Mouse (Mus musculus) ovary, postnatal 14 days (tissue): ENCODE results near the gene Acot3.
"Not testable (repeated sequence)": the region's sequence is repeated elsewhere in the genome, so short reads cannot be mapped to it uniquely, and the experiment has no call there.

Source experiments
- DNase-seq: peaks from one replicate; pipeline ENCODE4 v3.0.0; 2022; ENCODE audit warnings: low spot score

Gene Acot3

DNA sequence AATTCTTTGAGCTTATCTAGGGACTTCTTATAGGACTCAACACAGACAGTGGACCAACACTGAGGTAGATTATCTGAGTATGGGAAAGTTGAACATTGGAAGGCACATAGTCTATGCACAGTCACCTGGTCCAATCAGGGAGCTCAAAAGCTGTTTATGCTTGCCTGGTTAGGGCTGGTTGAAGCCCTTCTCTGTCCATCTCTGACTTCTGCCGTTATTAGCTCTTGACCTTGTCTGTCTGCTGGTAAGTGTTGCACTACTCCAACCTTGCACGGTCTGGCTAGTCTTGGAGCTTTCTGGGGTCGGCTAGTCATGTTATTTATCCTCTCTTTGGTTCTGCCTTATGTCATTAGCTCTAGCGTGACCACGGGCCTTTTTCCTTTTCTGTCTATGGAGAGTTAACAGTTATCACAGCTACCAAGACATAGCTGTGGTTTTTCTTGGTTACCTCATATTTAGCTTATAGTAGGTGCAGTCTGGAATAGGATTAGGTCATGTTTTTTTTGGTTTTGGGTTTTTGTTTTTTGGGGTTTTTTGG, at the start of gene Acot3:
Gene Acot3 (plus strand): TSS at position 208 of the 538 bp plus-strand sequence.
- DNase-seq: no peak

DNA sequence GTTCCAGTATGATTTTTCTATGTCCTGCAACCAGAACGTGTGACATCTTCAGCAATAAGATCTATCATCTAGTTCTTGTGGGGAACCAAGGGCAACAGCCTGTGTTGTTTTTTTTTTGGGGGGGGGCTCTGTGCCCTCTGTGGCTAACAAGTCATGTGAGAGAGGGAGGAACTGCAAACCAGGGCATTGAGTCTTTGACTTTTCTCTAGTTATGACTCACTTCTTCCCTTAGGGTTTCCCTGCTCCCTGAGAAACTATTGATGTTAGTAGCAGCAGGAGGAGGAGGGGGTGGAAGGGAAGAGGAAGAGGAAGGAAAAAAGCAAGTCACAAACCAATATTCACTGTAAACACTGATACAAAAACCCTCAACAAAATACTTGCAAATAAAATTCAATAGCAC, 48.1 kb upstream of the Acot3 start:
- DNase-seq: no peak

DNA sequence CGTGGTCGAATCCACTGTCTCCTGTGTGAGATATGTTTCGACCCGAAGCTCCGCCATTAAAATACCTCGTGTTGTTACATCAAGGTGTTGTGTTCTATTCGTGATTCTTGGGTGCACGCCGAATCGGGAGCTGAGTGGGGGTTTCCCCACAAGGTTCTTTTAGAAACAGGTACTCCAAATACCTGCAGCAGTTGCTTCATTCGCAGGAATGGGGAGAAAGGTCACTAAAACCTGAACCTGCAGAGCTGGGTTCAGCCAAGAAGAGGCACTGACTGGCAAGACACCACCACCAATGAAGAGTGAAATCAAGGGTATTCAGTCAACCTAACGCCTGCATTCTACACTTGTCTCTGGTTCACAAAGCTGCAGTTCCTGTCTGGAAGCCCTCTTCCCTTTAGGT, 43.7 kb upstream of the Acot3 start:
- no peak for DNase-seq

DNA sequence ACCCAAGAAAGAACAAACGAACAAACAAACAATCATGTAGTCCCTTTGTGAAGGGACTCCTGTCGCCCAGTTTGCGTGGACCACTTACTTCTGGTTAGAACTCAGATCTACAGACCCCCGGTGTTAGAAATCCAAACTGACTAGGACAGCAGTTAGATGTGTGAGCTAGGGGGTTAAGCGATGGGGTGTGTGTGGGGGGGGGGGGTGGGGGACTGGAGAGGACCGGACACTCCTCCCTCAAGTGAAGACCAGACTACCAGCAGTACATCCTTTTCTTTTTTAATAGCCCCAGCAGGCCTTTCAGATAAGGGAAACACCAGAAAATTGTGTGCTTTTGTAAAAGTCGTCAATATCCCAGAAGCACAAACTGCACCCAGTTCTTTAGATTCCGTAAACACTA, 43.2 kb upstream of the Acot3 start:
- DNase-seq: no peak

DNA sequence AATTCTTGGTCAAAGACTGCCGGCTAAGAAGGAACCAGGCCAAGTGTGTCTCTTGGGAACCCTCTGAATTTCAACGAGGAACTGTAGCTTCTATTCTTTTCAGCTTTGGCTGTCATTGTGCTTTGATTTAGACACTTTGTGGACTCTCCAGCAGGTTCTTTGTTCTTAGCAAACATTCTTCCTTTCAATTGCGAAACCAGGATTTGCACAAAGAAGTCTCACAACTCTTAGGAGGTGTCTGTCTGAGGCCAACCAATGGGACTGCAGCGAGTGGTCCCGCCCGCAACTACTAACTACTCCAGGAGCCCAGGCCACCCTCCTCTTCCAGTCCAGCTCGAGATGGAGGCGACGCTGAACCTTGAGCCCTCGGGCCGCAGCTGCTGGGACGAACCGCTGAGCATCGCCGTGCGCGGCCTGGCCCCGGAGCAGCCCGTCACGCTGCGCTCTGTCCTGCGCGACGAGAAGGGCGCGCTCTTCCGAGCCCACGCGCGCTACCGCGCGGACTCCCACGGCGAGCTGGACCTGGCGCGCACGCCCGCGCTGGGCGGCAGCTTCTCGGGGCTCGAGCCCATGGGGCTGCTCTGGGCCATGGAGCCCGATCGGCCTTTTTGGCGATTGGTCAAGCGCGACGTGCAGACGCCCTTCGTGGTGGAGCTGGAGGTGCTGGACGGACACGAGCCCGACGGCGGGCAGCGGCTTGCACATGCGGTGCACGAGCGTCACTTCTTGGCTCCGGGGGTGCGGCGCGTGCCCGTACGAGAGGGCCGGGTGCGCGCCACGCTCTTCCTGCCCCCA, 42.6 kb upstream of the Acot3 start, which contains the start of gene Acot1:
Gene Acot1 (plus strand): TSS at position 320 of the 795 bp plus-strand sequence.
- DNase-seq: peak; percentile 61

DNA sequence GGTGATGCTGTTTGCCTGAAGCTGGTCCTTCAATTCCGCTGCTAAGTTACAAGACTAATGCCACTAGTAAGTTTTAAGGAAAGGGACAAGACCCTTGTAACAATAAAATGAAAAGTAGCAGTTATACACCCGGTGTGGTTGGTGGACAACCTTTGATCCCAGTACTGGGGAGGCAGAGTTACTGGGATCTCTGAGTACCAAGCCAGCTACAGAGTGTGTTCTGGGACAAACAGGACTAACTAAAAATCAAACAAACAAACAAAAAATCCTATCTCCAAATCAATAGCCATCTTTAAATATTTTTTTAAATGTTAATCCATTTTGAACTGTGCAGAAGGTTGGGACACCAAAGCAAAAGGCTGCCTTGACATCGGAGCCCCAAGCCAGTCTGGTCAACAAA, 41.7 kb upstream of the Acot3 start:
- no peak for DNase-seq

DNA sequence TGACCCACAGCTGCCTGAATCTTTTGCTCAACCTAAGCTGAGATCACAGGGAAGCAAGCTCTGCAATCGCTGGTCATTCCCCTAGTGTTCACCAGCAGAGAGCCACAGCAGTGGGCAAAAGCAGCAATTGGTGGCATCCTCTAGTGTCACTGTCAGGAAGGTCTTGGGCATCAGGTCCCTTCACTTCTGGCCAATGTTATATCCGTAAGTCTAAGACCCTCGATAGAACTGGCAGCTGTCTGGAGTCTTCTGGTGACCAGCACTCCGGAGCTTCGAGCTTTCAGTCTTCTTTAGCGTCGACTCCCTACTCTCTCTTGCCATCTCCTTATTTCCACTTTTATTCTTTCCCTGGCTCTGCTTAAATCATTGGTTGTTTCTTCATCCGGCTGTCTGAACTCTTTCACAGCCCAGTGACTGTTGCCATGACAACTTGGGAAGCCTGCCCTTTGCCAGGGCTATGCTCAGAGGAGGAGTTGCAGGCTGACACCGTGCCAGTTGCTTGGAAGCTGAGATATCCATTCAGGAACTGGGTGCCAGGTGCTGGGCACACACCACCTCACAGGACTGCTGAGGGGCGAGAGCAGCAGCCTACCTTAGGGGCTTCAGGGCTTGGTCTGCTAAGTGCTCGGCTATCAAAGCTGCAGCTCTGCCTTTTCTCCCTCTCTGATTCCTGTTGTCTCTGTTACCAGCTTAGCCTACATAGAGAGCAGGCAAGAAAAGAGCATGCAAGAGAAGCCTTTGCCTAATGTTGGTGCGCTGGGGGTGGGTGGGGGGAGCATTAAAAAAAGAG, 40.5 kb upstream of the Acot3 start:
- peak; percentile 66 for DNase-seq

DNA sequence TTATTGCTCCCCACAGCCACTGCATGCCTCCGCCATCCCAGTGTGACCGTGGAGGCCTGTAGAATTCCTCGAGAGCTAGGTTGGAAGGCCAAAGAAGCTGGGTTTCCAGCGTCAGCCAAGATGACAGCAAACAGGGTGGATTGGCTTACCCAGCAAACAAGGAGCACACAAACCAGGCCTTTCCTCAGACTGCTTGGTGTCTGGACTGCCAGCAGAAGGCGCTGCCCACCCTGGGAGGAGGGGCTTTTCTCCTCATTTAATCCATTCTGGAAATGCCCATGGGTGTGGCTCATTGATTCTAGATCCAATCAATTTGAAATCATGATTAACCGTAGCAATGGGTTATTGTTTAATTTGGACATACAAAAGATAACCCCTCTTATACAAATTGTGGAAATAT, 38.8 kb upstream of the Acot3 start:
- no peak for DNase-seq

DNA sequence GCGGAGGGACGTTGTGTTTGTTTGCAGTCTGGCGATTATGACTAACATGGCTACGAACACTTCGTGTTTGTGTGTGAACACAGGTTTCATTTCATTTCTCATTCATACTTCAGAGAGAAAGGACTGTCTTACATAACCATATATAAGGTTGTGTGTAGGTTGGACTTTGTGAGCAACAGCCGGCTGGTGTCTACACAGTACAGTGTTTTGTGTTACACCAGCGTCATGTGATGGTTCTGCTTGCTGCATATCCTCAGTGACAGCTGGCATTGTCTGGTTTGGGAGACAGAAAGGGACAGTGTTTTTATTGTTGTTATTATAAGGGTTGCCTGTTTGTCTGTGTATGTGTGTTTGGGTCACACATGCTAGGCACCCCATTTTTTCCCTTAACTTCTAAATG, 38.2 kb upstream of the Acot3 start:
- no peak for DNase-seq

DNA sequence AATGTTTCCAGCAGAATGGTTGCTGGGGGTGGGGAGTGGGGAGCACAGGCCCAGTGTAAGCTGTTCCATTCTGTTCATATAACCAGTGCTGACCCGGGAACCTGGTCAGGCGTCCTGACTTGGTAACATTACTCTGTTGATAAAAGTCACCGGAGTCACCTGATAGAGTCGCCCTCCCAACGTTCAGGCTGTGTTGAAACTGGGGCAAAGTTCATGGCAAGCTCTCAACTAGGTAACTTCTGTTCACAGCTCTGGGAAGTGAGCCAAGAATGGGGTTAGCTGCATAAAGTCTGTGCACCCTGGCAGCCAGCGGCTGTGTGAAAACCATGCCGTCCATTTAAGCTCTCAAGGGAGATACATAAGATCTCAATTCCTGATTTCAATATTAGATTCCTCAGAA, 31.4 kb upstream of the Acot3 start:
- peak; percentile 45 for DNase-seq

DNA sequence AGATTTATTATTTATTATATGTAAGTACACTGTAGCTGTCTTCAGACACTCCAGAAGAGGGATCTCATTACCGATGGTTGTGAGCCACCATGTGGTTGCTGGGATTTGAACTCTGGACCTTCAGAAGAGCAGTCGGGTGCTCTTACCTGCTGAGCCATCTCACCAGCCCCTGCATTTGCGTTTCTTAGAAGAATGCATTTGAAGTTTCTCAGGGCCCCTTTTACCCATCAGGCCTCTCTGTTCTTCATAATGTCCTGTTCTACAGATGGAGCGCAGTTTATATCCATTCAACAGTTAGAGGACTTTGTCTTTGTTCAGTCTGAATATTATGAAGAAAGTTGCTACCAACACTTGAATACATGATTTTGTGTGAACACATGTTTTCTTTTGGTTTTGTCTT, 29.7 kb upstream of the Acot3 start:
- DNase-seq: not testable (repeated sequence)

DNA sequence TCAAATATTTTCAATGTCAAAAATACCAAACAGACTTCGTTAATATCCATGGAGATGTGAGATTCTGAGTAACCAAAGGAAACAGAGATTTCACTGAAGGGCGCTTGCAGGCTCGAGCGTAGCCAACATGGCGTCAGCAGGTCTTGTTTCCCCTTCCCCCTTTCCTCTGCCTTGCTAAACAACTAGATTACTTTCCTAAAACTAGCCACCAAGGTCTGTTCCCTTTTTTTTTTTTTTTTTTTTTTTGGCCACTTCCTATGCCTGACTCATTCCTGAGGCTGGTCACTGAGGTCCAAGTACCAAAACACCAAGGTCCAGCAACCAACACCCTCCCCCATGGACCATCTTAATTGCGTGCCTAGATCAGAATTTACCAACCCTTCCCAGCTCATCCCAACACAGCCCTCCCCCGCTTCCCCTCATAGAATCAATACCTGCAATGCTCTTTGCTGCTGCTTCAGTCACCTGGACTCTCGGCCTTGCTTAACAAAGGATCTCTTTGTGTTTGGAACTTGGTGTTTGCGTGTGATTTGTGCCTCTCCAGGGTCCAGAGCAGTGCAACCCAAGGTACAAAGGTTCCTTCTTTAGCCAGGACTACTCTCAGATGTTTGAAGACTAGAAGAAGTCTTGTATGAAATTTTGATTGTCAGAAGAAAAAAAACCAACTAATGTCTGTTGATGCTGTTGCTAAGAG, 28.7 kb upstream of the Acot3 start:
- DNase-seq: no peak

DNA sequence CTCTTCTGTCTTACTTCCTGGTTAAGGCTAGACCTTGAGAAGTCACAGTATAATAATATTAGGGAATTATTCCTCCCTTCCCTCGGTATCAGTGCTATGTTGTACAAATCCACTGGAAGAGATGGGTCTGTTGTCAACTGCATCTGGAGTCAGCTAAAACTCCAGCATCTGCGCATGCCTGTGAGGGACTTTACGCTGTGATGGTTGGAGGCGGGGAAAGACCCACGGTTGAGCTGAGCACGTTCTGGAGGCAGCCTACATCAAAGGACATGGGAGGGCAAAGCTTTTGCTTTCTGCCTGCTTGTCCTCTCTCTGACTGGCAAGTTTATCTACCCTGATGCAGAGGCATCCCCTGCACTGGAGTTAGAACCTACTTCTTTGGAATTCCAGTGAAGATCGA, 26.1 kb upstream of the Acot3 start:
- DNase-seq: no peak

DNA sequence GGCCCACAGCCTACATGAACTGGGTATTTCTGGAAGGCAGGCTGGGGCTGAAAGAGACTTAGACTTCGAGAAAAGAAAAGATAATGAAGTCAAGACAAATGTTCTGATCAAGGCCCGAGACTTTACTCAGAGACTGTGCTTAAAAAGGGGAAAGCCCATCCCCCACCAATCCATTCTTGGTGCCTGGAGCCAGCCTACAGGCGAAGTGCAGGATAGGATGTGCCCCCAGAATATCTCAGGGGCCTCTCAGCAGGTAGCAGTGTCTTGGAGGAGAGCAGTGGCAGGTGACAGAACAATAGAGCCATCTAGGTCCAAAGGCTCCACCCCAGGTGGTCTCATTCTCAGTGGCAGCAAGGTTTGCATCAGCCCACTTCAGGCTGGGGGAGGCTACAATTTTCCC, 23.6 kb upstream of the Acot3 start:
- DNase-seq: not testable (repeated sequence)

DNA sequence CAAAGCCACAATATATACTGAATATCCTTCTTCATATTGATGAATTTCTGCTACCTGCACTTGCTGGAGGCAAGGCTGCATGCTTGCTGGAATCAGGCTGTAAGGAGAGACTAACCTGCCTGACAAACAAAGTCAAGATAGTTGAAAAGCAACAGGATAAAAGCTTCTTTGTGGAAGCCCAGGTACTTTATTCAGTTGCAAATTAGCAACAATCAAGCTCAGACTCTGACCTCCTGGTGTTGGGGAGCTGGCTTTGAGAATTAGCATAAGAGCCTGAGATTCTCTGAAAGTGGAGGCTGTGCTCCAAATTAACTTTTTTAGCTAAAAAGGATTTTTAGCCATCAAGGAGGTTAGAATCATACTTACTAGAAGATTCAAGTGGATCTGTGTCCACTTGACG, 22.9 kb upstream of the Acot3 start:
- not testable (repeated sequence) for DNase-seq

DNA sequence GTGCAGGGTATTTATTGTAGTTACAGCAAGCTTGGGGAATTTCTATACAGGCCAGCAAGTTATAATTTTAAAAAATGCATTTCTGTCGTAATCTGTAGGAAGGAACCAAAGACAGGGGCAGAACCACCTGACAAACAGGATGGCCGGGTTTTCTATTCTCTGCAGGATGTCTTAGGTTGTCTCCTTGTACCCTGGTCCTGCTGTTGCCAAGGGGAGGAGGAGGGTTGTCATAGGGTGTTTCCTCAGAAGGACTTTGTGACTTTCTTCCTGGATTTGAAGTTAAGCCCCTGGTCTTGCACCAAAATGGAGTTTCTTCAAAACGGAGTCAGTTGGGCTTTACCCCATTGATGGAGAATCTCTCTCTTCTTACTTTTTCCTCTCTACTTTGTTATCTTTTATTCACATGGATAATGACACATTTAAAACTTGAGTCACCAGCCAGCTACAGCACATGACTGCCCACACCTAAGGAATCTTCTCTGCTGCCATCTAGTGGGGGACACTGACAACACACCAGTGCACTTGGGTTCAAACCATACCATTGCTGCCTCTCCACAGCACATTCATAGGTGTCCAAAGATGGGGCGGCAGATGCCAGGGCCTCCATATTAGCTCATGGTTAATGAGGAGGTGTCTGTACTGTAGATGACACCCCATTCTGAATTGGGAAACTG, 21.1 kb upstream of the Acot3 start:
- peak; percentile 76 for DNase-seq

DNA sequence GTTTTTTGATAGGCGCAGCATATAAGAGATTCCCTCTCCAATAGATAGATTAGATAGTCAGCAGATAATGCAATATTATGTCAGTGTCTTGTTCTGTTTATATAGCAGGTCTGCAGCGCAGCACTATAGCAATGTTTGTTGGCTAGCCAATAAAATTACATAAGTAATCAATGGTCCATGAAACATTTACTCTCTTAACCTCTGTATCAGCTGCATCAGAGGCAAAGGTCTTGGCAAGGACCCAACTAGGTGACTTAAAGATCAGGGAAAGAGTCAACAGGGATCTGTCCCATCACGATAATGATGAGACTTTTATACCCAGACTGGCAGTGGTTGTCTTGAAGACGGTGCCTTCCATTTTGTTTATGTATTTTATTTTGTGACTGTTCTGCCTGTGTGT, 19.1 kb upstream of the Acot3 start:
- DNase-seq: no peak

DNA sequence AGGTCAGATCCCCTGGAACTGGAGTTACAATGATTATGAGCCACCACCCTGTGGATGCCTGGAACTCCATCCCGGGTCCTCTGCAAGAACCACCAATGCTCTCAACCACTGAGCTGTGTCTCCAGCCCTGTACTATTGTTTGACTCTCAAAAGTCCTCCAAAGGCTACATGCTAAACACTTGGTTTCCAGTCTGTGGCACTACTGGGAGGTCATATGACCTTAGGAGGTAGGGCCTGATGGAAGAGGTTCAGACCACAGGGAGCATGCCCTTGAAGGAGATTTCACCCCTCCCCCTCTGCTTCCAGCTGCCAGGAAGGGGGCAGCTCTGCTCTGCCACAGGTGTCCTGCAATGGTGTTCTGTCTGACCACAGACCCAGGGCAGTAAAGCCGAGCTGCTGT, 18.6 kb upstream of the Acot3 start:
- DNase-seq: not testable (repeated sequence)

DNA sequence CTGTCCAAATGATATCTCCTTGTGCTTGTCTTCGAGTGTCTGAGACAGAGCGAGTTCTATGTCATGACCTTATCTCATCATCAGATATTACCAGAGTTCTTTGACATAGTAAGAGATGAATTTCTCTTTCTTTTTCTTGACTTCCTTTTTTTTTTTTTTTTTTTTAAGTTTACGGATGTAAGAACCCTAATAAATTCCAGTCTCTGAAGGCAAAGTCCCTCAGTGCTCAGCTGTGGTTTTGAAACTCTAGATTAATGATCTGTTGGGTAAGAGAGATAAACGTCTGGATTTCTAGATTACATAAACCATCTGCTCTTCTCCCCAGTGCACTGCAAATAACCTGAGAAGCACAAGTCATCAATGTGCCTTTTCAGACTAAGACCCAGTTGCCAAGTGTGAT, 17.8 kb upstream of the Acot3 start:
- DNase-seq: no peak

DNA sequence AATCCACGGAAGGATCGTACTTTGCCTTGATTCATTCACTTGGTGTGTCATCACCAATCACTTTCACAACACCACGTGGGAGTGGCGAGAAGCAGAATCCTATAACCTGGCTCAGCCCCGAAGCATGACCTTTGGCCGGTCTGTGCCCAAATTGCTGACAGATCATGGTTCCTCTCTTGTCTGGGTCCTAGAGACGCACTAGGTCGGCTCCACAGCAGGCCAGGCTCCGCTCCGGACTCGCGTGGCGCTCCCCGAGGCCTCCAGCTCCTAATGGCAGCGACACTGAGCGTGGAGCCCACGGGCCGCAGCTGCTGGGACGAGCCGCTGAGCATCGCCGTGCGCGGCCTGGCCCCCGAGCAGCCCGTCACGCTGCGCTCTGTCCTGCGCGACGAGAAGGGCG, 13.7 kb upstream of the Acot3 start, which contains the start of gene Acot4:
Gene Acot4 (plus strand): TSS at position 139 of the 400 bp plus-strand sequence.
- DNase-seq: peak; percentile 9

DNA sequence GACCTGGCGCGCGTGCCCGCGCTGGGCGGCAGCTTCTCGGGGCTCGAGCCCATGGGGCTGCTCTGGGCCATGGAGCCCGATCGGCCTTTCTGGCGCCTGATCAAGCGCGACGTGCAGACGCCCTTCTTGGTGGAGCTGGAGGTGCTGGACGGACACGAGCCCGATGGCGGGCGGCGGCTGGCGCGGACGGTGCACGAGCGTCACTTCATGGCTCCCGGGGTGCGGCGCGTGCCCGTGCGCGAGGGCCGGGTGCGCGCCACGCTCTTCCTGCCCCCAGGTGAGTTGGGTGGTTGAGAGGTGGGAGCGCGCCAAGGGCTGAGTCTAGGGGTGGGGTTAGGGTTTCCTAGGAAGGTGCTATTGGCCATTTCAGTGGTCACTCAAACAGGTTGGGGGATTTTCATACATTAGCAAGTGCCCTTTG, 13.2 kb upstream of the Acot3 start, which contains the start of gene Gm49366:
Gene Gm49366 (plus strand): TSS at position 245 of the 421 bp plus-strand sequence.
- DNase-seq: peak; percentile 20

DNA sequence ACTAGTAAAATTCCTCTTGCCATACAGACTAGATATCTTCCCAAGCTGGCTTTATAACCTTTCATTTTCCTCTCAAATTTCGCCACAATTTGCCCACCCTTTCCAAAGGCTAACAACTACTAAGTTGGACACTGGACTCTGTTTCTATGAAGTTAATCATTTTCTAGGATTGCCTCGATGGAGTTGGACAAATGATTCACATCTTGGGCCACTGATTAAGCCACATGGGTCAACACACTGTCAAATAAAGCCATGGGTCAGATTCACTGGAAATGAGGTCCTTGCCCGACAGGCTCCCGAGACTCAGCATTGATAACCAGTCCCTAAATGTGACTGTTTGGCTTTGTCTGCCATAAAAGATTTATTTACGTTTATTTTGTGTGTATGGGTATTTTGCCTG, 9.7 kb upstream of the Acot3 start:
- DNase-seq: no peak
